Mouse (Mus musculus) kidney, postnatal 0 days (tissue): ENCODE data around the gene Slc39a11. TPM values are rescaled to one million over a fixed set of nuclear protein-coding genes. Genes with fewer than 3 reads are reported as not detected.

ENCODE experiments used
- ATAC-seq: fragments of 200-750 bp; cut with Nextera tagmentation; replicated peaks from 2 replicates; pipeline ENCODE4 v1.8.0; 2017; ENCODE audit warnings: low read depth, moderate number of reproducible peaks, moderate TSS enrichment, moderate library complexity; ENCODE audit not compliant: low FRiP score
- DNase-seq: peaks from one replicate; pipeline ENCODE4 v3.0.0-alpha.2; 2016; ENCODE audit warnings: low spot score
- H3K27ac ChIP-seq: fragments of 300-500 bp; sonication (generic); 2 replicates; pipeline ENCODE4 v1.5.1; 2014; ENCODE audit warnings: mild to moderate bottlenecking
- H3K27me3 ChIP-seq: fragments of 300-500 bp; sonication (generic); 2 replicates; pipeline ENCODE4 v1.6.1; 2014; ENCODE audit warnings: low read length, mixed read lengths; ENCODE audit not compliant: insufficient read depth
- H3K36me3 ChIP-seq: fragments of 300-500 bp; sonication (generic); 2 replicates; pipeline ENCODE4 v1.6.1; 2014; ENCODE audit warnings: low read length, mixed read lengths; ENCODE audit not compliant: insufficient read depth
- H3K4me1 ChIP-seq: fragments of 300-500 bp; sonication (generic); replicated peaks from 2 replicates; pipeline ENCODE4 v1.6.1; 2014; ENCODE audit warnings: antibody characterized with exemption, low read length, mixed read lengths; ENCODE audit not compliant: insufficient read depth
- H3K4me2 ChIP-seq: fragments of 300-500 bp; sonication (generic); 2 replicates; pipeline ENCODE4 v1.6.1; 2014; ENCODE audit warnings: mild to moderate bottlenecking, low read length, moderate library complexity, mixed read lengths
- H3K4me3 ChIP-seq: fragments of 300-500 bp; sonication (generic); replicated peaks from 2 replicates; pipeline ENCODE4 v1.5.1; 2014; ENCODE audit warnings: low read depth, low read length
- H3K9ac ChIP-seq: fragments of 300-500 bp; sonication (generic); 2 replicates; pipeline ENCODE4 v1.6.1; 2014; ENCODE audit warnings: low read depth, low read length
- H3K9me3 ChIP-seq: fragments of 300-500 bp; sonication (generic); replicated peaks from 2 replicates; pipeline ENCODE4 v1.6.1; 2016; ENCODE audit warnings: low read length, inconsistent platforms, mixed read lengths
- CTCF ChIP-seq: IDR thresholded peaks from 2 replicates; pipeline ENCODE4 v1.5.1; 2016; ENCODE audit warnings: antibody characterized with exemption, low read depth, mild to moderate bottlenecking, moderate library complexity
- WGBS: fragments of 180-500 bp; shearing (Covaris S2); extraction: QIAGEN DNeasy Blood & Tissue Kit; methylation state at CpG from one replicate; pipeline ENCODE4 v1.1.7; 2014; 5-methylcytosine and 5-hydroxymethylcytosine counted together
- polyA plus RNA-seq: library from polyadenylated mRNA; unstranded; fragments of >200 nt; fragmentation: Nextera tagmentation; extraction: Ambion mirVana; gene quantifications from 2 replicates; pipeline ENCODE4 v1.2.1, GENCODE M21; 2015

Slc39a11 gene
- polyA plus RNA-seq, 1 experiment from 2014 or later, result 23.3 TPM

DNA sequence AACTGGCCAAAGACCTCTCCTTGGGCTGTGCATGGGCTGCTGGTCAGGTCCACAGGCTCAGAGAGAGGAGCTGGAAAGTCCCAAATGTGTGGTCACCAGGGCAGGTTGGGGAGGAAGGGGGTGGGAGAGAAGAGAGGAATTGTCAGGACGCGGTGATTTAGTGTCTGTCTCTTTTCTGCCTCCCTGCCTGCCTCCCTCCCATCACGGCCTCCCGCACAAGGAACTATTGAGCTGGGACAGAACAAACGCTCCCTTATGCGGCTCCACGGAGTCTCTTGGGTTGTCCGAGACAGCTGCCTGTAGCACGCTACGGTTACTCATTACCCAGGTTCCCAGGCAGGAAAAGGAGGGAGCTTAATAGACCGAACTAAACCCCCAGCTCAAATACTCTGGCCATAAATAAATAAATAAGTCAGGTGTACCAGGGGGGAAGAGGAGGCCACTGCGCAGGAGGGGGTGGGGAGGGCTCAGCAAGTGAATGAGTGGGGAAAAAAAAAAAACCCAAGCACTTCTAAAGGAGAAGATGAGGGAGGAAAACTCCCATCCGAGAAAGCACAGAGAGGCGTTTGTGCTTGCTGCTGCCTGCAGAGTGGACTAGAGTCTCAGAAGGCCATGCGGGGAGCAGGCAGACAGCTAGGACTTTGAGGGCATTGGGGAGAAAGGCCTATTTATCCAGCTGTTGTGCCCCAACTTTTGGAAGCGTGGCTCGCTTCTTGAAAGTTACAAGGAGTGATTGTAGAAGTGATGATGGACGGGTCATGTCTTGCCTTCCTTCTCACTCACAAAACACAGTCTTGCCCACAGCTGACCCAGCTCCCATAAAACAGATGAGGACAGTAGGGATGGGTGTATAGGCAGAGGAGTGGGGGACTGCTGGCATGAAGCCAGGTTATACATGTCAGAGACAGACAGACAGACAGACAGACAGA, 428.3 kb downstream of the Slc39a11 start:
- WGBS, result 11% methylated on average over 18 of the region's 18 CpGs
- DNase-seq (peak; percentile 88), ATAC-seq (peak; percentile 89)
- no peak for TF ChIP-seq CTCF
- Histone ChIP-seq H3K27ac (peak overlapping the region; percentile 75), H3K9ac (no peak overlapping the region), H3K27me3 (no peaks in the 10 kb centered on the region), H3K9me3 (no peaks in the 10 kb centered on the region), H3K36me3 (no peaks in the 10 kb centered on the region), H3K4me3 (no peak overlapping the region), H3K4me2 (no peak overlapping the region), H3K4me1 (peaks cover 12% of the 10 kb centered on the region; the same call in 1 of the 2 replicates)

DNA sequence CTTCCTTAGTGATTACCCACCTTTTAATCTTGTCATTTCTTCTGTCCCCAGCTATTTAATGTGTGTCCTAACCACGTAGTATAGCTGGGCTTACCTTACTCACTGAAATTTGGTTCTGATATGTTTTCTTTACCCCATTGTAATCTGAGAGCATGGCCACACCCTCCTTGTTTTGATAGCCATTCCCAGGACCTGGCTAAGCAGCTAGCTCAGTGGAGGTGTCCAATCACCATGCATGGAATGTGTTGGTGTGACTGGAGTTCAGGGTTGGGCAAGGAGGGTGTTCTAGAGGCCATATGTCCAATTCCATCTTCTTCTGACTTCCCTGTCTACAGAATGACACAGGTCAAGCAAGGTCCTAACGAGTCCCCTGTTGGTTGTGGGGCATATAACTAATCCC, 429.2 kb downstream of the Slc39a11 start:
- Histone ChIP-seq H3K27ac (peak overlapping the region; percentile 75; the same call in 1 of the 2 replicates), H3K4me3 (no peak overlapping the region), H3K27me3 (no peaks in the 10 kb centered on the region), H3K9ac (no peak overlapping the region), H3K36me3 (no peaks in the 10 kb centered on the region), H3K4me1 (peaks cover 12% of the 10 kb centered on the region; the same call in 1 of the 2 replicates), H3K9me3 (no peaks in the 10 kb centered on the region), H3K4me2 (no peak overlapping the region)
- DNase-seq (peak; percentile 52), ATAC-seq (no peak; the same call in 1 of the 2 replicates)
- TF ChIP-seq CTCF, result no peak
- WGBS, result 27% methylated on average over 2 of the region's 2 CpGs

DNA sequence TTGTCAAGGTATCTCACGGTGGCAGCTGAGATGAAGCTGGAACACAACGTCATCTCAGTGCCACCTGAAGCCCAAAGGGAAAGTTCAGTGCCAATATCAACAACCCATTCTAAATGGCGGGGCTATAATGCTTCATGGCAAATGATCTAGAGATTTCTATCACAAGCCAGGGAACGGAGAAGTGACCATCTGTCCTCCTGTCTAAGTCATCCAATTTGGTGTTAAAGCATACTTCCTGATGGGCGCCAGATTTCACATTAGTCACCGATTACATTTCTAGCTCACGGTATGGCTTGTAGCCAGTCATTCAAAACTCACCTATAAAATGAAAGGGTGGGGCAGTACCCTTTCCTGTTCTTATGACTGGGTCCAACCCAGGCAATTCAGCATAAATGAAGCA, 435.1 kb downstream of the Slc39a11 start:
- TF ChIP-seq CTCF, result no peak
- H3K36me3 ChIP-seq, result no peaks in the 10 kb centered on the region
- WGBS, result 74% methylated on average over 7 of the region's 7 CpGs
- no peak overlapping the region for H3K4me3 ChIP-seq
- no peak overlapping the region for H3K27ac ChIP-seq
- no peaks in the 10 kb centered on the region for H3K4me1 ChIP-seq
- no peak overlapping the region for H3K9ac ChIP-seq
- DNase-seq (no peak), ATAC-seq (no peak)
- no peaks in the 10 kb centered on the region for H3K27me3 ChIP-seq
- H3K9me3 ChIP-seq, result no peaks in the 10 kb centered on the region
- H3K4me2 ChIP-seq, result no peak overlapping the region

DNA sequence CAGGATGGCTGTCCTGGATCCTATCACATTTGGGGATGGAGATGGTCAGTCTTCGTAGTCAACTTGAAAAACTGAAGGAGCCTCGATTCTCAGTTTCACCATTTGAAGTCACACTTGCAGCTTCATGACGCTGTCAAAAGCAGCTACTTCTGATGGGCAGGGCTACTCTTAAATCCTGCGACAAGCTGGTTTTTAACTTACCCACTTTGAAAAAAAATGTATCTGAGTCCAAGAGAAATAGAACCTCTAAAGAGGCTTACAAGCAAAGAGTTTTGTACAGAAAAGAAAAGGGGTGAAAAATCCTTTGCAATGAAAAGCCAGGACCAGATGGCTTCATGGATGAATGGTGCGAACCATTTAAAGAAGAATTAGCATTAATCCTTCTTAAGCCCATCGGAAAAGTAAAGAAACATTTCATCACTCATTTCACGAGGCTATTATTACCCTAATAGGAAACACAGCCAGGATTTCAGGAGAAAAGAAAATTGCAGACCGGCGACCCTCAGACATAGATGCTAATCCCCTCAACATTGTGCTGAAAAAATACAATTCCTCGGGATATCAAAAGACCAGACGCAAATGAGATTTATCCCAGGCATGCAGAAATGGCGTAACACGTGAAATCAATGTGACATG, 437.4 kb downstream of the Slc39a11 start:
- DNase-seq (no peak), ATAC-seq (no peak)
- H3K36me3 ChIP-seq, result no peaks in the 10 kb centered on the region
- H3K9me3 ChIP-seq, result no peaks in the 10 kb centered on the region
- no peak for TF ChIP-seq CTCF
- 0 out of 2 replicates have a peak, but pooled peaks cover 6% of the 10 kb centered on the region for H3K4me1 ChIP-seq
- H3K9ac ChIP-seq, result no peak overlapping the region
- H3K27ac ChIP-seq, result no peak overlapping the region
- 84% methylated on average over 13 of the region's 13 CpGs for WGBS
- no peak overlapping the region for H3K4me3 ChIP-seq
- H3K27me3 ChIP-seq, result no peaks in the 10 kb centered on the region
- no peak overlapping the region for H3K4me2 ChIP-seq

DNA sequence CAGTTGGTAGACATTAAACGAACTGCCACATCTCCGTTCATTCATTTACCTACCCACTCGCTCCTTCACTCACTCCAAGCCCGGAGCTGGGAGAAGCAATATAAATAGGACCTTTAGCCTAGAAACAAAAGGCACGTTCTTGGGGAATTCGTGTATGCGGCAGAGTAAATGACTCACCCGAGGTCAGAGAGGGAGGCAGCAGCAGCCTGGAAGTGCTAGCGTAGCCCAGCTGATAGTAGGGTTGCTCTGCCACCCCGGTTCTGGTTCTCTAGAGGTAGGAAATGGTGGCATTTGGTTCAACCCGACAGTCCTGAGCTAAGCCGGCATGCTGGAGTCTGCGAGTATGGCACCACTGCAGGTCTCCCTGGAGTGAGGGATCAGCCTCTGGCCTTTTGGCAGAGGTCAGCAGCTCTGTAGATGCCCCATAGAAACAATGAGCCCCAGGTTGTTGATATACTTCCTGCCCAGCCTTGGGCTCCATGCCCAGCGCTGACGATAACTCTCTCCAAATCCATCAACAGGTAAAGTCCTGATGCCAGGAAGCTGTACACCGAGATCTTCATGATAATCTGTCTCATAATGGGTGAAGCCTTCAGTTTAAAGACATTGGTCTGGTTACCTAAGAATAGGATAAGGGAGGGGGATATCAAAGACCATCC, 440.5 kb downstream of the Slc39a11 start:
- H3K9me3 ChIP-seq, result no peaks in the 10 kb centered on the region
- no peak overlapping the region for H3K9ac ChIP-seq
- H3K36me3 ChIP-seq, result no peaks in the 10 kb centered on the region
- no peaks in the 10 kb centered on the region for H3K27me3 ChIP-seq
- DNase-seq, result no peak
- no peak for TF ChIP-seq CTCF
- H3K4me1 ChIP-seq, result 0 out of 2 replicates have a peak, but pooled peaks cover 6% of the 10 kb centered on the region
- 63% methylated on average over 16 of the region's 16 CpGs for WGBS
- 0 out of 2 replicates have a peak overlapping the region, but pooled peaks have one; percentile 36 for H3K27ac ChIP-seq
- no peak overlapping the region for H3K4me3 ChIP-seq
- H3K4me2 ChIP-seq, result no peak overlapping the region
- ATAC-seq, result no peak

GRCm38 (mm10) chr11:113208521-113209072, 441.3 kb downstream of the Slc39a11 start:
- Histone ChIP-seq H3K4me3 (no peak overlapping the region), H3K4me2 (no peak overlapping the region), H3K27me3 (no peaks in the 10 kb centered on the region), H3K9me3 (no peaks in the 10 kb centered on the region), H3K4me1 (0 out of 2 replicates have a peak, but pooled peaks cover 6% of the 10 kb centered on the region), H3K9ac (no peak overlapping the region), H3K36me3 (no peaks in the 10 kb centered on the region), H3K27ac (peak overlapping the region; percentile 36; the same call in 1 of the 2 replicates)
- 52% methylated on average over 18 of the region's 18 CpGs for WGBS
- DNase-seq (no peak), ATAC-seq (no peak)
- no peak for TF ChIP-seq CTCF
